Mouse (Mus musculus) midbrain, postnatal 0 days (tissue): Measurements from ENCODE around the gene Ascl2. TPM values are rescaled to one million over a fixed set of nuclear protein-coding genes. Genes with fewer than 3 reads are reported as not detected.

Experiments
- ATAC-seq: fragments of 200-750 bp; cut with Nextera tagmentation; 2 replicates; pipeline ENCODE4 v1.8.0; 2017; ENCODE audit warnings: moderate number of reproducible peaks, mild to moderate bottlenecking, moderate TSS enrichment, moderate library complexity; ENCODE audit not compliant: low FRiP score
- DNase-seq: peaks from one replicate; pipeline ENCODE4 v3.0.0-alpha.2; 2015; ENCODE audit warnings: low spot score
- H3K27ac ChIP-seq: fragments of 300-500 bp; sonication (generic); 2 replicates; pipeline ENCODE4 v1.5.1; 2014; ENCODE audit warnings: low read depth, mild to moderate bottlenecking, low read length, mixed read lengths
- H3K27me3 ChIP-seq: fragments of 300-500 bp; sonication (generic); 2 replicates; pipeline ENCODE4 v1.6.1; 2014; ENCODE audit warnings: low read length, control low read depth, mixed read lengths; ENCODE audit not compliant: insufficient read depth
- H3K36me3 ChIP-seq: fragments of 300-500 bp; sonication (generic); 2 replicates; pipeline ENCODE4 v1.6.1; 2014; ENCODE audit warnings: low read length, control low read depth, mixed read lengths; ENCODE audit not compliant: insufficient read depth
- H3K4me1 ChIP-seq: fragments of 300-500 bp; sonication (generic); 2 replicates; pipeline ENCODE4 v1.6.1; 2014; ENCODE audit warnings: mild to moderate bottlenecking, control low read depth, antibody characterized with exemption, low read length, mixed read lengths; ENCODE audit not compliant: insufficient read depth
- H3K4me2 ChIP-seq: fragments of 300-500 bp; sonication (generic); 2 replicates; pipeline ENCODE4 v1.6.1; 2014; ENCODE audit warnings: low read depth, mild to moderate bottlenecking, low read length, mixed read lengths; ENCODE audit not compliant: poor library complexity, severe bottlenecking
- H3K4me3 ChIP-seq: fragments of 300-500 bp; sonication (generic); 2 replicates; pipeline ENCODE4 v1.5.1; 2014; ENCODE audit warnings: low read depth, mild to moderate bottlenecking, low read length, moderate library complexity
- H3K9ac ChIP-seq: fragments of 300-500 bp; sonication (generic); replicated peaks from 2 replicates; pipeline ENCODE4 v1.6.1; 2014; ENCODE audit warnings: mild to moderate bottlenecking, low read length, moderate library complexity, mixed read lengths; ENCODE audit not compliant: poor library complexity, severe bottlenecking
- H3K9me3 ChIP-seq: fragments of 300-500 bp; sonication (generic); 2 replicates; pipeline ENCODE4 v1.6.1; 2016; ENCODE audit warnings: low read length, control low read depth
- CTCF ChIP-seq: IDR thresholded peaks from 2 replicates; pipeline ENCODE4 v1.5.1; 2016; ENCODE audit warnings: antibody characterized with exemption, mild to moderate bottlenecking
- WGBS: fragments of 180-500 bp; shearing (Covaris S2); extraction: QIAGEN DNeasy Blood & Tissue Kit; methylation state at CpG from one replicate; pipeline ENCODE4 v1.1.7; 2014; 5-methylcytosine and 5-hydroxymethylcytosine counted together
- polyA plus RNA-seq: library from polyadenylated mRNA; unstranded; fragments of >200 nt; fragmentation: Nextera tagmentation; extraction: Ambion mirVana; gene quantifications from 2 replicates; pipeline ENCODE4 v1.2.1, GENCODE M21; 2015
- total RNA-seq: library from RNA; depleted of rRNA; stranded (reverse); fragments of >200 nt; gene quantifications from 2 replicates; pipeline ENCODE4 v1.2.3, GENCODE M21; 2014

Gene Ascl2
- total and polyA plus RNA-seq, 2 experiments from 2014 or later, result 0.43 TPM; not detected in 1

DNA sequence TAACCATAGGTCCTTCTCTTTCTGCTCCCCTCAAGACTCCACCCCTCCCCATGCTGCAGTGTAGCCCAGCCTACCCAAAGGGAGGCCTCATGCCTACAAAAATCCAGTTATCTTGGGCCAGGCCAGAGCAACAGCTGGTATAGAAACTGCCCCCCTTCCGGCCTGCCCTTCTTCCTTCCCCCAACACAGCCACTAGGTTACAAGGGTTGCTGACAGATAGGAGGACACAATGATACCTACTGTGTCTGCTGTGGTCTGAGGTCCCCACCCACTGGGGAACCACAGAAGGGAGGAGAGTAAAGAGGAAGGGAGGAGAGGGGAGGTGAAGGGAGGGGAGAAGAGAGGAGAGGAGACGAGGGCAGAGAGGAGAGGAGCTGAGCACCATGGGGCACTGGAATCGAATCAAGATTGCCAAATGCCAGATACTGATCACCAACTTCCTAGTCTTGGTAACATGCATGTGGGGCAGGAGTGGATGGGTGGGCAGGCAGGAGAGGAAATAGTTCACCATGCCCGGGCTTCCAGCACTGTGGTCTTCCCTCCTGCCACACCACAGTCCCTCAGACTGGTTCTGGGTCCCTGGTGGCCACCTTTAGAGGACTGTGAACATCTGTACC is 35.8 kb upstream of the Ascl2 start, which contains the start of gene Tspan32:
Tspan32 (plus strand) TSS at position 320 of the 617 bp plus-strand sequence.
- H3K36me3 ChIP-seq, result no peaks in the 10 kb centered on the region
- no peaks in the 10 kb centered on the region for H3K9me3 ChIP-seq
- H3K4me1 ChIP-seq, result no peaks in the 10 kb centered on the region
- ATAC-seq, result no peak
- DNase-seq, result no peak
- no peak for TF ChIP-seq CTCF
- WGBS, result 77% methylated on average over 4 of the region's 4 CpGs
- no peak within 1 kb of the TSS for H3K4me2 ChIP-seq
- H3K27ac ChIP-seq, result no peak within 1 kb of the TSS
- H3K4me3 ChIP-seq, result no peak within 1 kb of the TSS
- H3K27me3 ChIP-seq, result no peaks in the 10 kb centered on the region
- no peak within 1 kb of the TSS for H3K9ac ChIP-seq

- H3K9ac ChIP-seq, result no peak overlapping the region
- no peaks in the 10 kb centered on the region for H3K36me3 ChIP-seq
- no peak overlapping the region for H3K27ac ChIP-seq
- H3K27me3 ChIP-seq, result no peaks in the 10 kb centered on the region
- H3K9me3 ChIP-seq, result no peaks in the 10 kb centered on the region
- H3K4me3 ChIP-seq, result no peak overlapping the region
- H3K4me2 ChIP-seq, result no peak overlapping the region
- 41% methylated on average over 3 of the region's 3 CpGs for WGBS
- no peak for DNase-seq
- no peak for ATAC-seq
- no peaks in the 10 kb centered on the region for H3K4me1 ChIP-seq
- peak; percentile 45 for TF ChIP-seq CTCF
Observed at GRCm38 (mm10) chr7:143002679-143003078, 33.6 kb upstream of the Ascl2 start.

- TF ChIP-seq CTCF, result no peak
- Histone ChIP-seq H3K9me3 (no peaks in the 10 kb centered on the region), H3K4me2 (no peak overlapping the region), H3K9ac (no peak overlapping the region), H3K27me3 (no peaks in the 10 kb centered on the region), H3K27ac (no peak overlapping the region), H3K4me3 (no peak overlapping the region), H3K4me1 (no peaks in the 10 kb centered on the region), H3K36me3 (no peaks in the 10 kb centered on the region)
- no peak for DNase-seq
- ATAC-seq, result no peak
- WGBS, result 84% methylated on average over 3 of the region's 3 CpGs
Observed at GRCm38 (mm10) chr7:142997403-142998150, 28.5 kb upstream of the Ascl2 start.

DNA sequence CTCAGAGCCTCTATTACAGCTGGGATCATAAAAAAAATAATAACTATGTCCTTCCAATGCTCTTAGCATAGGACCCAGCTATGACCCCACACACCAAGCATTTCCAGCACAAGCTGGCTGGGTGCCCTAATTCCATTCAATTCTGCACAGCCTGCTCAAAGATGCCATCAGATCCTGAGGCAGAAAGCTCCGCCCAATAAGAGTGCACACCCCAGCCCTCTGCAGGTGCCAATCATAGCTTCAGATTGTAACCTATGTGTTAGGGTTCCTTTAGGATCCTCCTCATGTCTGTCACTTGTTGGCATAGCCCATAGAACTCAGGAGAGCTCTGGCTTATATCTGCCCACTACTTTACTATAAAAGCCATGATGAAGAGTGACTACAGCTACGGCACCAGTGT is 27.9 kb upstream of the Ascl2 start:
- H3K9me3 ChIP-seq, result no peaks in the 10 kb centered on the region
- DNase-seq (no peak), ATAC-seq (no peak)
- H3K4me2 ChIP-seq, result no peak overlapping the region
- no peaks in the 10 kb centered on the region for H3K27me3 ChIP-seq
- no peaks in the 10 kb centered on the region for H3K4me1 ChIP-seq
- no peak overlapping the region for H3K4me3 ChIP-seq
- TF ChIP-seq CTCF, result no peak
- H3K9ac ChIP-seq, result no peak overlapping the region
- 82% methylated on average over 2 of the region's 2 CpGs for WGBS
- no peak overlapping the region for H3K27ac ChIP-seq
- H3K36me3 ChIP-seq, result no peaks in the 10 kb centered on the region

DNA sequence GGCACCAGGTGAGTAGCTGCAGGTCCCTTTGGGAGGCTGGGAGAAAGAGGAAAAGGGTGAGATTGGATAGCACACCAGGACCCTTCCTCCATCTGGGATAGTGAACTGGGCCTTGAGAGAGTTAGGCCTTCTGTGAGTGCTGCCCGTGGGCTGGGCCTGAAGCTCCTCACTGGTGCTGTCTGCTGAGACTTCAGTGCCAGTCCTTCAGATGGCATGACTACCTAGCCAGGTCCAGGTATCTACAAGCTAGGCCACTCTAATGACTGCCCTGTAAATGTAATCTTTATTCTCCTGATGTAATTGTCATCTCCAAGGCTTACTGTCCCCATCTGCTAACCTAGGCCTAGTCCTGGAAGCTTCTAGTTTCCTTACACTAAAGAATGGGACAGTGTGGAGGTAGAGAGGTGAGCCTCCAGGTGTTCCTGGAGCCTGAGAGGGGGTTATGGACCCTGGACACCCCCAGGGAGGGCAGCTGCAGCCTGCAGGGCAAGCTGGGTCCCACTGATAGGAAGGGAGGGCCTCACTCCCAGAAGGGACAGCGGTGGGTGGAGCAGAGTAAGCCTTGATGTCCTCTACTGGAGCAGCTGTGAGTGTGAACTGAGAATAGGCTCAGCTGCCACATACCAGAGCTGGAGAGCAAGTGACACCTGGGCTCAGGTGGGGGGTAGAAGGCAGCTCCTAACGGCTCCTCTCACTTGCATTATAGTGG is 26.7 kb upstream of the Ascl2 start:
- no peaks in the 10 kb centered on the region for H3K4me1 ChIP-seq
- no peaks in the 10 kb centered on the region for H3K27me3 ChIP-seq
- H3K27ac ChIP-seq, result no peak overlapping the region
- no peaks in the 10 kb centered on the region for H3K36me3 ChIP-seq
- no peak overlapping the region for H3K9ac ChIP-seq
- H3K4me2 ChIP-seq, result no peak overlapping the region
- 69% methylated on average over 3 of the region's 3 CpGs for WGBS
- TF ChIP-seq CTCF, result no peak
- H3K9me3 ChIP-seq, result no peaks in the 10 kb centered on the region
- DNase-seq, result no peak
- no peak overlapping the region for H3K4me3 ChIP-seq
- no peak for ATAC-seq

DNA sequence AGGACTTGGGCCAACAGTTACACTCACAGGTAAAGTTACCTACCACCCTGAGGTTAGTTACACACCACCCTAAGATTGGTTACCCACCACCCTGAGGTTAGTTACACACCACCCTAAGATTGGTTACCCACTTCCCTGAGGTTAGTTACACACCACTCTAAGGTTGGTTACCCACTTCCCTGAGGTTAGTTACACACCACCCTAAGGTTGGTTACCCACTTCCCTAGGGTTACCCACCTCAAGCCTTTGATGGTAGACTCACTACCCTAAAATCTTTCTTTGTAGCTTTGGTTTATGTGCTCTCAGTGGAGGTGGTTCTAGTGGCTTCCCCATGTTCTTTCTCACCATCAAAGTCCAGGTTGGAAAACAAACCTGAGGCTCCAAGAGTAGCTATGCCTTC is 25.9 kb upstream of the Ascl2 start:
- no peak for DNase-seq
- Histone ChIP-seq H3K9me3 (no peaks in the 10 kb centered on the region), H3K4me2 (no peak overlapping the region), H3K27me3 (no peaks in the 10 kb centered on the region), H3K36me3 (no peaks in the 10 kb centered on the region), H3K4me3 (no peak overlapping the region), H3K27ac (no peak overlapping the region), H3K4me1 (no peaks in the 10 kb centered on the region), H3K9ac (no peak overlapping the region)
- ATAC-seq, result no peak
- TF ChIP-seq CTCF, result no peak
